Mouse (Mus musculus) heart, embryonic 10.5 days (tissue): ENCODE measurements around the gene Reln. TPM values are rescaled to one million over a fixed set of nuclear protein-coding genes. Genes with fewer than 3 reads are reported as not detected.

Experiments used
- DNase-seq: peaks from one replicate; pipeline ENCODE4 v3.0.0-alpha.2; 2017; ENCODE audit warnings: low spot score
- H3K27ac ChIP-seq: fragments of 300-500 bp; sonication (generic); 2 replicates; pipeline ENCODE4 v1.5.1; 2016; ENCODE audit warnings: mild to moderate bottlenecking
- H3K27me3 ChIP-seq: fragments of 300-500 bp; sonication (generic); 2 replicates; pipeline ENCODE4 v1.6.1; 2016; ENCODE audit warnings: mild to moderate bottlenecking; ENCODE audit not compliant: poor library complexity, insufficient read depth, severe bottlenecking
- H3K36me3 ChIP-seq: fragments of 300-500 bp; sonication (generic); 2 replicates; pipeline ENCODE4 v1.6.1; 2016; ENCODE audit warnings: mild to moderate bottlenecking, moderate library complexity
- H3K4me1 ChIP-seq: fragments of 300-500 bp; sonication (generic); 2 replicates; pipeline ENCODE4 v1.6.1; 2016; ENCODE audit warnings: mild to moderate bottlenecking
- H3K4me3 ChIP-seq: fragments of 300-500 bp; sonication (generic); 2 replicates; pipeline ENCODE4 v1.5.1; 2016; ENCODE audit warnings: mild to moderate bottlenecking, moderate library complexity
- H3K9me3 ChIP-seq: fragments of 300-500 bp; sonication (generic); 2 replicates; pipeline ENCODE4 v1.6.1; 2016; ENCODE audit warnings: mild to moderate bottlenecking, moderate library complexity
- WGBS: fragments of 180-500 bp; shearing (Covaris S2); methylation state at CpG from one replicate; pipeline ENCODE4 v1.1.7; 2016; 5-methylcytosine and 5-hydroxymethylcytosine counted together
- polyA plus RNA-seq: library from polyadenylated mRNA; unstranded; fragments of >200 nt; fragmentation: Nextera tagmentation; extraction: Ambion mirVana; gene quantifications from 2 replicates; pipeline ENCODE4 v1.2.1, GENCODE M21; 2016

The Reln gene
- polyA plus RNA-seq, 1 experiment from 2014 or later, result 16.9 TPM

DNA sequence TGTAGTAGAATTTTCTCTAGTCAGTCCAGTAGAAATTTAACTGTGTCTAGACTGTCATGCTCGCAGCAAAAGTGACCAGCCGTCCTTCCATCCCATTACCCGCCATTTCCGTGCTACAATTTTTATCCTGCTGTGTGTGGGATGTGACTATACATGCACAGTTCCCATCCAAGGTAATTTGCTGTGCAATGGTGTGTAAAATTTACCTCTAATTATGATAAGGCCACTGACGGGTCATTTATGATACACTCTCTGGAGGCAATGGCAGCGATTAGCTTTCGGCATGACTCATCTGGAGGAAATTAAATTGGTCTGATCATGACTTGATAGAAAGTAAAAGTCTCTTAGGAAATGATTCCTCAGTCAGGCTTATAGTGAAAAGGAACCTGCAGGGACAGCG is 311.5 kb downstream of the Reln start:
- 90% methylated on average over 8 of the region's 8 CpGs for WGBS
- no peaks in the 10 kb centered on the region for H3K4me1 ChIP-seq
- H3K27me3 ChIP-seq, result no peaks in the 10 kb centered on the region
- DNase-seq, result no peak
- no peak overlapping the region for H3K4me3 ChIP-seq
- H3K9me3 ChIP-seq, result no peaks in the 10 kb centered on the region
- no peak overlapping the region for H3K27ac ChIP-seq
- no peaks in the 10 kb centered on the region for H3K36me3 ChIP-seq

GRCm38 (mm10) chr5:22031653-22032052 is 312.8 kb downstream of the Reln start:
- Histone ChIP-seq H3K4me1 (no peaks in the 10 kb centered on the region), H3K27me3 (no peaks in the 10 kb centered on the region), H3K36me3 (no peaks in the 10 kb centered on the region), H3K4me3 (no peak overlapping the region), H3K9me3 (no peaks in the 10 kb centered on the region), H3K27ac (no peak overlapping the region)
- WGBS, result 76% methylated on average over 7 of the region's 7 CpGs
- DNase-seq, result no peak

- H3K4me3 ChIP-seq, result no peak overlapping the region
- no peaks in the 10 kb centered on the region for H3K36me3 ChIP-seq
- no peaks in the 10 kb centered on the region for H3K9me3 ChIP-seq
- no peak overlapping the region for H3K27ac ChIP-seq
- no peaks in the 10 kb centered on the region for H3K4me1 ChIP-seq
- no peak for DNase-seq
- WGBS, result 87% methylated on average over 11 of the region's 11 CpGs
- H3K27me3 ChIP-seq, result no peaks in the 10 kb centered on the region
Measured at GRCm38 (mm10) chr5:22028379-22028778, 316.1 kb downstream of the Reln start.

DNA sequence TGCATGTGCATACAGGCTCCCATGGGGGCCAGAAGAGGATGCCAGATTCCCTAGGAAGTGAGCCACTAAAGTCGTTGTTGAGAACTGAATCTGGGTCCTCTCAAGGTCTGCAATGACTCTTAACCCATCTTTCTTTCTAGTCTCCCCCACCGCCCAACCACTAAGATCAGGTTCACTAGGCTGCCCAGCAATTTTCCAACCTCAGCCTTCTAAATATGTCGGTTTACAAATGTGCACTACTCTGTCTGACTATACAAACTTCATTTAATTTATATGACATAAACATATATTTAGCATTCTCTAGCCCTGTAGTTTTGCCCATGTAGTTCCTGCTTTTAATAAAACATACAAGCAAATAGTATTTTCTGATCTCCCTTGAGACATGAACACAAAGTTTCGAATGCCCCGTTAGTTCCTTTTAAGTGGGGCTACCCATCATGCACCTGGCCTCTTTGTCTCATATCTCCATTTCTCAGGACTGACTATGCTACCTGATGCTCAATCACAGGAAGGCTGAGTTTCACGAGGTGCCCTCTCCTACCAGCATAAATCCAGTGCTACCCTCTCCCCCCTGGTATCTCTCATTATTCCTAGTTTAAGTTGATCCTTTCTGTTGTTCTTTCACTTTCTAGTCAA is 317.1 kb downstream of the Reln start:
- Histone ChIP-seq H3K9me3 (no peaks in the 10 kb centered on the region), H3K4me3 (no peak overlapping the region), H3K4me1 (peaks cover 4% of the 10 kb centered on the region; the same call in 1 of the 2 replicates), H3K36me3 (no peaks in the 10 kb centered on the region), H3K27me3 (no peaks in the 10 kb centered on the region), H3K27ac (no peak overlapping the region)
- 84% methylated on average over 6 of the region's 6 CpGs for WGBS
- no peak for DNase-seq

- WGBS, result 86% methylated on average over 4 of the region's 4 CpGs
- Histone ChIP-seq H3K9me3 (no peaks in the 10 kb centered on the region), H3K36me3 (no peaks in the 10 kb centered on the region), H3K4me1 (peaks cover 4% of the 10 kb centered on the region; the same call in 1 of the 2 replicates), H3K27ac (no peak overlapping the region), H3K27me3 (no peaks in the 10 kb centered on the region), H3K4me3 (no peak overlapping the region)
- DNase-seq, result no peak
Measured at GRCm38 (mm10) chr5:22025746-22026145, 318.8 kb downstream of the Reln start.

GRCm38 (mm10) chr5:22024108-22024507 is 320.4 kb downstream of the Reln start:
- Histone ChIP-seq H3K27me3 (no peaks in the 10 kb centered on the region), H3K27ac (no peak overlapping the region), H3K9me3 (no peaks in the 10 kb centered on the region), H3K4me3 (no peak overlapping the region), H3K4me1 (peaks cover 4% of the 10 kb centered on the region; the same call in 1 of the 2 replicates), H3K36me3 (no peaks in the 10 kb centered on the region)
- no peak for DNase-seq
- WGBS, result 55% methylated on average over 3 of the region's 3 CpGs

GRCm38 (mm10) chr5:22017896-22018295 is 326.6 kb downstream of the Reln start:
- H3K4me3 ChIP-seq, result no peak overlapping the region
- no peaks in the 10 kb centered on the region for H3K9me3 ChIP-seq
- 81% methylated on average over 3 of the region's 3 CpGs for WGBS
- DNase-seq, result no peak
- no peaks in the 10 kb centered on the region for H3K27me3 ChIP-seq
- peaks cover 4% of the 10 kb centered on the region; the same call in 1 of the 2 replicates for H3K4me1 ChIP-seq
- H3K36me3 ChIP-seq, result no peaks in the 10 kb centered on the region
- no peak overlapping the region for H3K27ac ChIP-seq

DNA sequence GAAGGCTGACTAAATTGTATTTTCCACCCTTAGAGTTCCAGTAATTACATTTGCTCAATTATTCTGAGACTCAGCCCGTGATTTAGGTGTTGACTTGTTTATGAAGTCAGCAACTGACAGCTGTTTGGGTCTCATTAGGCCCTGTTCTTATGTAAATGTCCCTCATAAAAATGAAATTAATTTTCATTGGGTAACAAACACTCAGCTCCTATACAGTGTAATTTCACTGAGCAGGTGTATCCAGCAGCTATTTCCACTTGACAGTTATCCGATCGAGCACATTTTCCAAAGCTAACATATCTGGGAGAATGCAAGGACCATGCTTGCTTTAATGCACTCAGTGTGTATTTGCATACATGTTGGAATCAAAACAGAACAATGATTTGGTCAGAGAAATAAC is 330.0 kb downstream of the Reln start:
- H3K27ac ChIP-seq, result no peak overlapping the region
- no peaks in the 10 kb centered on the region for H3K36me3 ChIP-seq
- no peaks in the 10 kb centered on the region for H3K4me1 ChIP-seq
- no peak for DNase-seq
- 91% methylated on average over 3 of the region's 3 CpGs for WGBS
- H3K9me3 ChIP-seq, result no peaks in the 10 kb centered on the region
- H3K4me3 ChIP-seq, result no peak overlapping the region
- H3K27me3 ChIP-seq, result no peaks in the 10 kb centered on the region

DNA sequence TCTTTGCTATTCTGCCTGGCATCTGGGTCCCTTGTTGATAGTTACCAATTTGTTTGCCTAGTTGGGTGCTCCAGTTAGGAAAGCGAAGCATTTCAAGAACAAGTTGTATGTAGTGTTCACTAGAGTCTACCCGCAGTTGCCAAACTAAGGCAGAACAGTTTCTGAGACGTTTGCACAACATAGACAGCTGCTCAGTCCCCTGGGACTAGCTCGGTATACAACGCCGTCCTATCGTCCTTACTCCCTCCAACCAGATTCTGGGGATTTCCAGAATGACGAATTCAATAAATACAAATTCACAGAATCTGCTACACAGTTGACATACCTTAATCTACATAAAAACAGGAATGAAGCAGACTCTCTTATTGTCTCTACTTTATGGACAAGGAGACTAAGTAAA is 335.4 kb downstream of the Reln start:
- WGBS, result 89% methylated on average over 8 of the region's 8 CpGs
- no peak overlapping the region for H3K27ac ChIP-seq
- no peak for DNase-seq
- no peaks in the 10 kb centered on the region; the same call in 1 of the 2 replicates for H3K4me1 ChIP-seq
- H3K36me3 ChIP-seq, result no peaks in the 10 kb centered on the region
- H3K9me3 ChIP-seq, result no peaks in the 10 kb centered on the region
- no peak overlapping the region for H3K4me3 ChIP-seq
- H3K27me3 ChIP-seq, result no peaks in the 10 kb centered on the region

DNA sequence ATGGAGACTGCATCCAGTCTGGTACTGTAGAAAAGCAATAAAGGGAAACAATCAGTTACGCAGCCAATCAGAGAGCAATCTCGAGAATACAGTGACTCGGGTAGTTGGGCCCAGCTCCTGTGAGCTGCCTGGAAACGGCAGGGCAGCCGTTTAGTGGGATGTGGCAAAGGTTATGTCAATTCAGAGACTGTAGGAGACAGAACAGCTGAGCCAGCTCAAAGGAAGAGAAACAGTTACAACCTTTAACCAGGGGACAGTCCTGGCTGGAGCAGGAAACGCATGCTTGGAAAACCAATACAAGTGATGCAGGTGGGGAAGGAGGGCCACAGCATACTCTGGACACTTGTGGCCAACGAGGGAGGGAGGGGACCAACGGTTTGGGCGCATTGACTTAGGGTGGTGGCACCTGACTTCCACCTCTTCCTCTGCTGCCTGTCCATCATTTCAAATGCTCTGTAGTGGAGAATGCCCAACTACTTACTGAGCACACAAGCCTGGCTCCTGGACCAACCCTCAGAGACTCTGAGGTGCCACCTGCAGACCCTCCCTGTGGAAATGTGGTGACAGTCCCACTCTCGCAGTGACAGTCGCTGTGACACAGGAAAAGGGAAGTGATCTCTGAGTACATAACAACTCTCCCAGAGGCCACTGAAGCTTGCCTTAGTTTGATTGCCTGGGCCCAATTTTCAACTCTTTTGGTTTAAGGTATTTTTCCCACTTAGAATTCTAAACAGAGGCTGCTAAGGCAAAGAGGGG is 337.0 kb downstream of the Reln start:
- H3K4me3 ChIP-seq, result no peak overlapping the region
- 74% methylated on average over 11 of the region's 11 CpGs for WGBS
- no peaks in the 10 kb centered on the region for H3K36me3 ChIP-seq
- no peak for DNase-seq
- H3K27me3 ChIP-seq, result no peaks in the 10 kb centered on the region
- no peaks in the 10 kb centered on the region; the same call in 1 of the 2 replicates for H3K4me1 ChIP-seq
- H3K27ac ChIP-seq, result no peak overlapping the region
- no peaks in the 10 kb centered on the region for H3K9me3 ChIP-seq

GRCm38 (mm10) chr5:22003858-22004257 is 340.6 kb downstream of the Reln start:
- Histone ChIP-seq H3K27ac (no peak overlapping the region), H3K9me3 (no peaks in the 10 kb centered on the region), H3K4me1 (no peaks in the 10 kb centered on the region; the same call in 1 of the 2 replicates), H3K4me3 (no peak overlapping the region), H3K36me3 (no peaks in the 10 kb centered on the region), H3K27me3 (no peaks in the 10 kb centered on the region)
- no peak for DNase-seq
- WGBS, result 77% methylated on average over 4 of the region's 4 CpGs

GRCm38 (mm10) chr5:21987711-21988110 is 356.8 kb downstream of the Reln start:
- DNase-seq, result no peak
- no peak overlapping the region for H3K4me3 ChIP-seq
- no peaks in the 10 kb centered on the region; the same call in 1 of the 2 replicates for H3K9me3 ChIP-seq
- no peak overlapping the region for H3K27ac ChIP-seq
- no peaks in the 10 kb centered on the region for H3K4me1 ChIP-seq
- no peaks in the 10 kb centered on the region for H3K27me3 ChIP-seq
- WGBS, result 91% methylated on average over 5 of the region's 5 CpGs
- no peaks in the 10 kb centered on the region for H3K36me3 ChIP-seq

- no peaks in the 10 kb centered on the region for H3K36me3 ChIP-seq
- no peak overlapping the region for H3K4me3 ChIP-seq
- DNase-seq, result no peak
- H3K4me1 ChIP-seq, result no peaks in the 10 kb centered on the region
- H3K9me3 ChIP-seq, result no peaks in the 10 kb centered on the region; the same call in 1 of the 2 replicates
- no peaks in the 10 kb centered on the region for H3K27me3 ChIP-seq
- H3K27ac ChIP-seq, result no peak overlapping the region
- WGBS, result 47% methylated on average over 4 of the region's 4 CpGs
Measured at GRCm38 (mm10) chr5:21986311-21986710, 358.2 kb downstream of the Reln start.
